Mouse (Mus musculus): ENCODE results near the gene Aacs. TPM values are rescaled to one million over a fixed set of nuclear protein-coding genes. Genes with fewer than 3 reads are reported as not detected.

Aacs gene
- polyA plus RNA-seq, 1 experiment from 2014 or later, result 13.7 TPM

DNA sequence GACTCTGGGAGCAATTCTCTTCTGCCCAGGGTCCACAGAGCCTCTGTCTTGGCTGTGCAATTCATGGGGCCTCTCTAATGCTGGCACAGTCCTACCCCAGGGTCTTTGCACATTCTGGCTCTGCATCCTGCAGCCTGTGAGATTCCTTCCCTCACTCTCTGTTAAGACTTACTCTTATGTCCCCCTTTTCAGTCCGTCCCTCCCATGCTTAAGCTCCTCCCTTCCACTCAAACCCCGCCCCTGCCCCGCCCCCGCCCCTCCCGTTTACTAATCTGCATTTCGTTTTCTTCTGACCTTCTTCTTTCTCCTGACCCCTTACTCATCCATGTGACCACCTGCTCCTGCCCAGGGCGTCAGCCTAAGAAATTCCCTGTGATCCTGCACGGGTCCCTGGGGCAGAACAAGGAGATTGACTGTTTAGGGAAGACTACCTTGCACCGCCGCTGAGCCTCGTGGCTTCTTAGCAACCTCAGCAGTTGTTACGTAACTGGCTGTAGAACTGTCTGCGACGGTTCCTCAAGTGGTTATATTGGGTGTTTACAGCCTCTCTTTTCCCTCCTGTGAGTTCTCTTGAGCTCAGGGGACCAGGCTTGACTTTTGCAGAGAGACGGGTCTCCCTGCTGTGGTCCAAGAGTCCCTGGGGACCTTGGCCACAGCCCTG lies 45.4 kb downstream of the Aacs start:
- no peak overlapping the region for H3K9ac ChIP-seq (ENCODE audit: low read depth, low read length)
- H3K4me2 ChIP-seq (replicated peaks; ENCODE audit: low read depth), result peak overlapping the region; percentile 37
- TF ChIP-seq CTCF (IDR thresholded peaks at IDR 0.05; ENCODE audit: low read depth), result no peak
- ATAC-seq, result no peak
- no peak overlapping the region for H3K27ac ChIP-seq (ENCODE audit: low read depth, low read length)
- 18% methylated on average over 15 of the region's 15 CpGs for WGBS
- H3K4me3 ChIP-seq (ENCODE audit: low read depth, low read length), result no peak overlapping the region
- H3K36me3 ChIP-seq (ENCODE audit: control insufficient read depth, insufficient read depth), result peaks cover 22% of the 10 kb centered on the region
- H3K4me1 ChIP-seq (replicated peaks; ENCODE audit: control insufficient read depth, insufficient read depth, low read length), result no peaks in the 10 kb centered on the region
- H3K27me3 ChIP-seq (replicated peaks; ENCODE audit: control insufficient read depth, insufficient read depth, low read length), result no peaks in the 10 kb centered on the region
- no peaks in the 10 kb centered on the region for H3K9me3 ChIP-seq (ENCODE audit: control insufficient read depth)

DNA sequence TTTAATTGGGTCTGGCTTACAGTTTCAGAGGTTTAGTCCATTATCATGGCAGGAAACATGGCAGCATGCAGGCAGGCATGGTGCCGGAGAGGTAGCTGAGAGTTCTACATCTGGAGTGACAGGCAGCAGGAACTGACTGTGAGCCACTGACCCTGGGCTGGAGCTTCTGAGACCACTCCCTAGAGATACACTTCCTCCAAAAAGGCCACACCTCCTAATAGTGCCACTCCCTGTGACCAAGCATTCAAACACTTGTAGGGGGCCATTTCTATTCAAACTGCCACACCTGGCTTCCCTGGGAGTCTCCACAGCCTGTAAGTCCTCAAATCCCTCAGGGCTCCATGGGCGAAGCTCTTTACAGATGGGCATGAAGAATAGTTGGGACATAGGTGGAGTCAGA lies 47.7 kb downstream of the Aacs start:
- no peak overlapping the region for H3K4me2 ChIP-seq (replicated peaks; ENCODE audit: low read depth)
- no peaks in the 10 kb centered on the region for H3K9me3 ChIP-seq (ENCODE audit: control insufficient read depth)
- H3K4me3 ChIP-seq (ENCODE audit: low read depth, low read length), result no peak overlapping the region
- no peaks in the 10 kb centered on the region; the same call in 1 of the 2 replicates for H3K36me3 ChIP-seq (ENCODE audit: control insufficient read depth, insufficient read depth)
- H3K9ac ChIP-seq (ENCODE audit: low read depth, low read length), result no peak overlapping the region
- TF ChIP-seq CTCF (IDR thresholded peaks at IDR 0.05; ENCODE audit: low read depth), result no peak
- WGBS, result 83% methylated on average over 2 of the region's 2 CpGs
- no peaks in the 10 kb centered on the region for H3K4me1 ChIP-seq (replicated peaks; ENCODE audit: control insufficient read depth, insufficient read depth, low read length)
- no peak overlapping the region for H3K27ac ChIP-seq (ENCODE audit: low read depth, low read length)
- H3K27me3 ChIP-seq (replicated peaks; ENCODE audit: control insufficient read depth, insufficient read depth, low read length), result no peaks in the 10 kb centered on the region
- no peak for ATAC-seq

DNA sequence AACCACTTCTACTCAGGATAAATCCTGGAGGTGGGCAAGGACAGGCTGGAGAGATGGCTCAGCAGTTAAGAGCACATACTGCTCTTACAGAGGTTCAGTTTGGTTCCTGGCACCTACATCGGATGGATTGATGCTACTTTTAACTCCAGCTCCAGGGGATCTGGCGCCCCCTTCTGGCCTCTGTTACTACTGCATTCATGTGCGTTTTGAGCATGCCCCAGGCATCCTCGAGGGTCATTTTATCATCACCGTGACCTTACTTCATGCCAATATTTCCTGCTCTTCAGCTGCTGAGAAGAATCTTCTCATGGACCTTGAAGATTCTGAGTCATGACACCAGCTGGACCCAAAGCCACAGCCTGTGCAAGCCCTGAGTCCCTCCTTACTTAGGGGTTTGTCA lies 49.9 kb downstream of the Aacs start:
- H3K4me2 ChIP-seq (replicated peaks; ENCODE audit: low read depth), result no peak overlapping the region
- H3K36me3 ChIP-seq (ENCODE audit: control insufficient read depth, insufficient read depth), result no peaks in the 10 kb centered on the region; the same call in 1 of the 2 replicates
- no peak overlapping the region for H3K4me3 ChIP-seq (ENCODE audit: low read depth, low read length)
- no peak overlapping the region for H3K27ac ChIP-seq (ENCODE audit: low read depth, low read length)
- no peak for ATAC-seq
- WGBS, result 58% methylated on average over 5 of the region's 5 CpGs
- H3K4me1 ChIP-seq (replicated peaks; ENCODE audit: control insufficient read depth, insufficient read depth, low read length), result no peaks in the 10 kb centered on the region
- H3K9me3 ChIP-seq (ENCODE audit: control insufficient read depth), result no peaks in the 10 kb centered on the region
- no peak overlapping the region for H3K9ac ChIP-seq (ENCODE audit: low read depth, low read length)
- H3K27me3 ChIP-seq (replicated peaks; ENCODE audit: control insufficient read depth, insufficient read depth, low read length), result peaks cover 7% of the 10 kb centered on the region; the same call in 1 of the 2 replicates
- peak; percentile 47 for TF ChIP-seq CTCF (IDR thresholded peaks at IDR 0.05; ENCODE audit: low read depth)

DNA sequence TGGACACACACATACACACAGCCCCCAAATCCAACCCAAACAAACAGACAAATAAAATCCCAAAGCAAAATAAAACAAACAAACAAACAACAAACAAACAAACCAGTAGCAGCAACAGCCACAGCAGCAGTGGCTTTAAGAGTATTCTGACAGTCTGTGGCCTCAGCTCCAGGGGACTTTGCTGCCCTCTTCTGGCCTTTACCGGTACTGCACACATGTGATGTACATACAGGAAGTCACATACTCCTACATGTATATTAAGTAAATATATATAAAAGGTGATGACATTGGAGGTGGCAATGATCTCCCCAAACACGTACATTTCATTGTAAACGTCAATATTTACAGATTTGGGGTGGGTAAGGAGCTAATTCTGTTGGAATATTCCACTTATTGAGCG lies 50.9 kb downstream of the Aacs start:
- TF ChIP-seq CTCF (IDR thresholded peaks at IDR 0.05; ENCODE audit: low read depth), result peak; percentile 60
- Histone ChIP-seq H3K4me2 (replicated peaks; ENCODE audit: low read depth) (no peak overlapping the region), H3K27me3 (replicated peaks; ENCODE audit: control insufficient read depth, insufficient read depth, low read length) (peaks cover 14% of the 10 kb centered on the region), H3K27ac (ENCODE audit: low read depth, low read length) (no peak overlapping the region), H3K9me3 (ENCODE audit: control insufficient read depth) (no peaks in the 10 kb centered on the region), H3K4me1 (replicated peaks; ENCODE audit: control insufficient read depth, insufficient read depth, low read length) (no peaks in the 10 kb centered on the region), H3K4me3 (ENCODE audit: low read depth, low read length) (no peak overlapping the region), H3K9ac (ENCODE audit: low read depth, low read length) (no peak overlapping the region), H3K36me3 (ENCODE audit: control insufficient read depth, insufficient read depth) (no peaks in the 10 kb centered on the region; the same call in 1 of the 2 replicates)
- ATAC-seq, result no peak
- WGBS, result 77% methylated on average over 4 of the region's 4 CpGs

DNA sequence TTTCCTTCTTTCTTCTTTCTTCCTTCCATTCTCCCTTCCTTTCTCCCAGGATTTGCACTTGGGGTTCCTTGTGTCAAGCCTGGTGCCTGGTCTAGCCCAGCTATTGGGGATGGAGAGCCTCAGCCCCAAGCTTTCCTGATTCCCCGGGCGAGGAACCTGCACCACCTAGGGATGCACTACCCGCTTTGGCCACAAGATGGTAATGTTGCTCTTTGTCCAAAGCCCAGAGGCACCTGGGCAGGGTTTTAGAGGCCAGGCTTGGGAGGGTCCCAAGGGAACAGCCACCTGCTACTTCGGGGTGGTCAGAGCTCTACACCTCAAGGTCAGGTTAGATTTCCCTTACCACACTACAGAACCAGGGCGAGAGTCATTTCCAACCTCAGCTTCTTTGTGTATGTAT lies 53.5 kb downstream of the Aacs start:
- Histone ChIP-seq H3K9ac (ENCODE audit: low read depth, low read length) (no peak overlapping the region), H3K9me3 (ENCODE audit: control insufficient read depth) (no peaks in the 10 kb centered on the region), H3K27ac (ENCODE audit: low read depth, low read length) (no peak overlapping the region), H3K4me2 (replicated peaks; ENCODE audit: low read depth) (no peak overlapping the region), H3K4me3 (ENCODE audit: low read depth, low read length) (no peak overlapping the region), H3K36me3 (ENCODE audit: control insufficient read depth, insufficient read depth) (no peaks in the 10 kb centered on the region), H3K4me1 (replicated peaks; ENCODE audit: control insufficient read depth, insufficient read depth, low read length) (no peaks in the 10 kb centered on the region), H3K27me3 (replicated peaks; ENCODE audit: control insufficient read depth, insufficient read depth, low read length) (peaks cover 40% of the 10 kb centered on the region)
- ATAC-seq, result peak; percentile 26; the same call in 1 of the 2 replicates
- 2% methylated on average over 5 of the region's 5 CpGs for WGBS
- peak; percentile 96 for TF ChIP-seq CTCF (IDR thresholded peaks at IDR 0.05; ENCODE audit: low read depth)

DNA sequence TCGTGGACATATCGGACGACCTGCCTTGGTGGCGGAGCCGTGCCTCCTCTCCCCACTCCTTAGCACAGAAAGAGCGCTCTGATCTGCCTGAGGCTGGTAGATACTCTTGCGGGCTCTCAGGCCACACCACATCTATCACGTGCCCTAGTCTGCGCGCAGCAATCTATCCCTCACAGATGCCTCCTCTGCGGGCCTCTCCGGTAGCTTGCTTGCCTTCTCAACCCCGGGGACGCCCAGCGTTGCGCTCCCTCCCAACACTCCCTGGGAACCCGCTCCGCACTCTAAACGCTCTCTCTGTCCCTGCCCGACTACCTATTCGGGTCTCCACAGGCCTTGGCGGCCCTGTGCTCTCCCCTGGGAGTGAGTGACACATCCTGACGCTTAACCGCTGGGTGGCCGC lies 56.0 kb downstream of the Aacs start, which contains the start of gene Tmem132b:
Gene Tmem132b (plus strand): TSS at position 141 of the 400 bp plus-strand sequence.
- TF ChIP-seq CTCF (IDR thresholded peaks at IDR 0.05; ENCODE audit: low read depth), result no peak
- Histone ChIP-seq H3K4me1 (replicated peaks; ENCODE audit: control insufficient read depth, insufficient read depth, low read length) (no peaks in the 10 kb centered on the region), H3K36me3 (ENCODE audit: control insufficient read depth, insufficient read depth) (no peaks in the 10 kb centered on the region), H3K4me3 (ENCODE audit: low read depth, low read length) (peak within 1 kb of the TSS; percentile 29), H3K9me3 (ENCODE audit: control insufficient read depth) (no peaks in the 10 kb centered on the region), H3K9ac (ENCODE audit: low read depth, low read length) (no peak within 1 kb of the TSS), H3K27me3 (replicated peaks; ENCODE audit: control insufficient read depth, insufficient read depth, low read length) (peaks cover 61% of the 10 kb centered on the region), H3K27ac (ENCODE audit: low read depth, low read length) (no peak within 1 kb of the TSS), H3K4me2 (replicated peaks; ENCODE audit: low read depth) (peak within 1 kb of the TSS; percentile 63)
- ATAC-seq, result no peak
- 3% methylated on average over 24 of the region's 25 CpGs for WGBS
